In the genomic region with DNA sequence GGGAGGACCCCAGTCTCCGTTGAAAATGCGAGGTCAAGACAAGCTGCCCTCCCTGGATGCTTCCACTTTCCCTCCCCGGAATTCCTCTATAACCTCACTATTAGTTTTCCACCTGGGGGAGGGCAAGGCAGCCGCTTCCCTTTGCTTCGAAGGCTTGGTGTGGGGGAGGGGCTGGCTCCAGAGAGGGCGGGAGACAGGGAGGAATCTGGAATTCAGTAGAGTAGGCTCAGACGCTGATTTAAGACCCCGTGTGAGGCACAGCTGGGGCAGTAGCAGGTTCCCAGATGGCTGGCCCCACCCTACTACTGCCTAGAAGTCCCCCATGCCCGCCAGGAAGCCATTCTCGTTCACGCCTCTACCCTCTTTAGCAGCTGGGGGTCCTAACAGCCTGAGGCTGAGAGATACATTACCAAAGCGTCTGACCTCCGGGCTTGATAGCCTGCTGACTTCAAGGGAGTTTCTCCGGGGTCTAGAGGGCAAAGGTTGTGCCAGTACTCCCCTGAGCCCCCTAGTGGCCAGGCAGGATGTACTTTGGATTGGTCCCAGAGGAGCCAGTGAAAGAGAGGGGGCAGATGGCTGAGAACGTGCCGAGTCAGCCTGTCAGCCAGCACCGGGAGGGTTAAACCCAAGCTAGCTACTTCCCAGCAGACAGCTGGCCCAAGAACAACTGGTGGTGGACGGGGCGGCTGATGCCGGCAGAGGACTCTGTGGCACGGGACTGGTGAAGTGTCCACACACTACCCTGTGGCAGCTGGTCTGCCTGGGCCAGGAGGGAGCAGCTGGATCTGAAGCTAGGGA, we compare ENCODE assay signal across 8 mouse cellular contexts. TPM values are rescaled to one million over a fixed set of nuclear protein-coding genes. Genes with fewer than 3 reads are reported as not detected.
DNase-seq lines count a peak whose midpoint lies in the region.

No protein-coding gene starts in this region.

- DNase-seq in urinary bladder, postnatal 25 days (ENCODE audit: low spot score): peak; percentile 55
- DNase-seq in urinary bladder, postnatal 36 days (ENCODE audit: low spot score in 2 of 2): no peak
- DNase-seq in embryo, embryonic 11 days: peak; percentile 85
- DNase-seq in heart, adult 8-10 months (ENCODE audit: low spot score): peak; percentile 66
- peak; percentile 82 to 84 for DNase-seq in kidney, adult 8-10 months
- peak; percentile 84 for DNase-seq in lung, postnatal 10 days
- DNase-seq in skeletal muscle tissue, adult 2 months (ENCODE audit: low read depth, low spot score): peak; percentile 67
- no peak for DNase-seq in layer of hippocampus, adult 11-12 months (ENCODE audit: low spot score)

RNA-seq across cellular contexts. Expression of a gene that starts 1.8 kb away (rescaled TPM):
- 100 to 1,000 TPM in 1 of 4 experiments, 10 to 100 TPM in 3; 78.1 to 110 (median 93.3) TPM for total RNA-seq in heart, adult 8-10 months (2022)

RNA-seq across cellular contexts. Expression of a gene that starts 29.7 kb away (rescaled TPM):
- 100 to 1,000 TPM; 452 to 674 (median 565) TPM for total RNA-seq in heart, adult 8-10 months (2022)

RNA-seq across cellular contexts. Expression of a gene that starts 45.8 kb away (rescaled TPM):
- 10 to 100 TPM; 12.1 to 14.1 (median 12.6) TPM for total RNA-seq in heart, adult 8-10 months (2022)

RNA-seq across cellular contexts. Expression of a gene that starts 56.2 kb away (rescaled TPM):
- total RNA-seq in heart, adult 8-10 months (2022): 10 to 100 TPM; 80.8 to 93.9 (median 90.0) TPM

Comparison
In these comparisons a context has a peak if more than half of its experiments do, and no peak if none do; other contexts are left out.
1. DNase-seq: peak in urinary bladder, postnatal 25 days (single experiment), embryo, embryonic 11 days (single experiment), heart, adult 8-10 months (single experiment), kidney, adult 8-10 months (2 of 2), lung, postnatal 10 days (single experiment) and skeletal muscle tissue, adult 2 months (single experiment); none in urinary bladder, postnatal 36 days (0 of 2) and layer of hippocampus, adult 11-12 months (single experiment).